ENCODE assay signal across 9 mouse cellular contexts in the genomic region with DNA sequence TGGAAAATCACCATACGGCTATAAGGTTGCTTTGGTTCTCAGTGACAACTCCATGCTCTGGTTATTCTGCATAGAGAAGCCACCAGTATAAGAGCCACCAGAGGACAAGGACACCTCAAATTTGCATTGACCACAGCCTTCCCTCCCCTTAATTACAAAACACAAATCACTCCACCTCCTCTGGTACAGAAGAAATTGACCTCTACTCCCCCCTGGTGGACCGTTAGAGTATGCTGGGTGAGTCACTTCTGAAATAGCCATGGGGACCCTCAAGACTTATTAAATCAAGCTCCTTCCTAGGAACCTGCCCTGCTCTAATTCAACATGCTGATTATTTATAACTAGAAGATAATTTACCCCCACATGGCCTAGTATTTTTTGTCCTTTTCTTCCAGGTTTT.
DNase-seq lines count a peak whose midpoint lies in the region; ATAC-seq and TF ChIP-seq lines count a peak whose summit lies in the region.
"Had no signal": no experiment of that assay in that cellular context is flagged by ENCODE, and none has a peak within 500 bp of the region (broad histone marks: within the 10 kb centered on the region; RNA-seq: fewer than 3 reads in every experiment).

No protein-coding gene starts in this region.

- H3K36me3 ChIP-seq in CH12.LX (replicated peaks in 1 of 2; ENCODE audit: control insufficient read depth in 1 of 2, insufficient read depth in 1 of 2, low read length in 1 of 2) = no peaks in the 10 kb centered on the region
- no peaks in the 10 kb centered on the region for H3K36me3 ChIP-seq in embryonic facial prominence, embryonic 14.5 days (ENCODE audit: control insufficient read depth, insufficient read depth, low read length)
- H3K36me3 ChIP-seq: embryonic facial prominence, embryonic 13.5 days; limb, embryonic 12.5 days had no signal

- no peaks in the 10 kb centered on the region for H3K79me2 ChIP-seq in CH12.LX (replicated peaks; ENCODE audit: control insufficient read depth, extremely low read depth, insufficient read depth, poor library complexity, severe bottlenecking)

- no peak for ATAC-seq in embryonic facial prominence, embryonic 14.5 days (ENCODE audit: low read depth)

- TF ChIP-seq CTCF in CH12.LX (conservative IDR thresholded peaks at IDR 0.05 in 1 of 2, IDR thresholded peaks at IDR 0.05 in 1 of 2; ENCODE audit: low read depth in 2 of 2, low read length in 2 of 2) = peak; percentile 50 to 75; a peak in 3 of 4 replicates

- peak; percentile 70 for TF ChIP-seq RAD21 in CH12.LX (IDR thresholded peaks at IDR 0.05; ENCODE audit: low read depth, low read length)

- TF ChIP-seq EP300 in CH12.LX (IDR thresholded peaks at IDR 0.05; ENCODE audit: low read length) = 0 out of 2 replicates have a peak, but pooled peaks have one; percentile 25

- no peaks in the 10 kb centered on the region for H3K27me3 ChIP-seq in CH12.LX (replicated peaks)
- no peaks in the 10 kb centered on the region for H3K27me3 ChIP-seq in embryonic facial prominence, embryonic 14.5 days (replicated peaks; ENCODE audit: control insufficient read depth, insufficient read depth, low read length)

- H3K27ac ChIP-seq in CH12.LX (ENCODE audit: insufficient read depth, low read depth) = no peak overlapping the region
- no peak overlapping the region for H3K27ac ChIP-seq in embryonic facial prominence, embryonic 14.5 days (replicated peaks; ENCODE audit: low read depth, low read length)
- H3K27ac ChIP-seq: embryonic facial prominence, embryonic 13.5 days; limb, embryonic 12.5 days had no signal

- in situ Hi-C loops in CH12.LX (cut with MboI; ENCODE audit: low pct_ligation_motif_present, low pct_unique_long_range_greater_than_20kb, low sequenced_read_pairs) = no loop called here

- DNase-seq in kidney, postnatal 10 days = peak; percentile 26
- no peak for DNase-seq in kidney, adult 11 months
- DNase-seq in 416B (ENCODE audit: low read depth) (peak; percentile 53), CH12.LX (ENCODE audit: extremely low read depth) (peak; percentile 88)
- peak; percentile 39 for DNase-seq in embryonic facial prominence, embryonic 14.5 days (ENCODE audit: low spot score)
- no peak for DNase-seq in spleen, postnatal 14 days (ENCODE audit: low spot score in 2 of 2)
- no peak for DNase-seq in urinary bladder, postnatal 25 days (ENCODE audit: low spot score)

- no peaks in the 10 kb centered on the region for H3K9me3 ChIP-seq in CH12.LX (replicated peaks; ENCODE audit: low read length)
- H3K9me3 ChIP-seq in embryonic facial prominence, embryonic 14.5 days (ENCODE audit: control insufficient read depth, low read length) = no peaks in the 10 kb centered on the region
- H3K9me3 ChIP-seq: embryonic facial prominence, embryonic 13.5 days; limb, embryonic 12.5 days had no signal

- 43% methylated on average over 2 of the region's 2 CpGs for WGBS in embryonic facial prominence, embryonic 14.5 days

- H3K4me3 ChIP-seq in CH12.LX (replicated peaks in 1 of 3; ENCODE audit: low read depth in 2 of 3, low read length in 2 of 3, poor library complexity in 1 of 3) = no peak overlapping the region
- H3K4me3 ChIP-seq in embryonic facial prominence, embryonic 14.5 days (ENCODE audit: low read depth, low read length) = no peak overlapping the region
- H3K4me3 ChIP-seq: embryonic facial prominence, embryonic 13.5 days; limb, embryonic 12.5 days had no signal

- peaks cover 0 to 19% of the 10 kb centered on the region in 2 experiments; a peak in 2 of 4 replicates for H3K4me1 ChIP-seq in CH12.LX (ENCODE audit: control insufficient read depth in 1 of 2, insufficient read depth in 2 of 2)
- H3K4me1 ChIP-seq in embryonic facial prominence, embryonic 14.5 days (ENCODE audit: control insufficient read depth, insufficient read depth, low read length) = no peaks in the 10 kb centered on the region
- H3K4me1 ChIP-seq: limb, embryonic 12.5 days had no signal

- dilution Hi-C loops in CH12.LX (cut with MboI; ENCODE audit: extremely low pct_ligation_motif_present, extremely low pct_unique_long_range_greater_than_20kb, low sequenced_read_pairs) = no loop called here

- no peak overlapping the region for H3K9ac ChIP-seq in CH12.LX (ENCODE audit: insufficient read depth, low read depth)
- no peak overlapping the region for H3K9ac ChIP-seq in embryonic facial prominence, embryonic 14.5 days (ENCODE audit: low read depth, low read length)
- H3K9ac ChIP-seq: embryonic facial prominence, embryonic 13.5 days; limb, embryonic 12.5 days had no signal

- peak overlapping the region; percentile 62; the same call in 1 of the 2 replicates for H3K4me2 ChIP-seq in CH12.LX (ENCODE audit: insufficient read depth, low read depth, poor library complexity, severe bottlenecking)
- H3K4me2 ChIP-seq in embryonic facial prominence, embryonic 14.5 days (ENCODE audit: low read depth, low read length) = no peak overlapping the region
- H3K4me2 ChIP-seq: embryonic facial prominence, embryonic 13.5 days; limb, embryonic 12.5 days had no signal

- TF ChIP-seq POLR2A in CH12.LX (IDR thresholded peaks at IDR 0.05; ENCODE audit: low read depth, low read length) = no peak

TF ChIP-seq in CH12.LX, 34 proteins besides CTCF, POLR2A, EP300 and RAD21:
- TF ChIP-seq TCF12 (IDR thresholded peaks at IDR 0.05; ENCODE audit: low read depth, low read length) (0 out of 2 replicates have a peak, but pooled peaks have one; percentile 15), ZMIZ1 (IDR thresholded peaks at IDR 0.05; ENCODE audit: low read depth, low read length) (no peak), UBTF (IDR thresholded peaks at IDR 0.05; ENCODE audit: low read depth, low read length) (no peak), MYC (IDR thresholded peaks at IDR 0.05; ENCODE audit: low read depth, low read length) (no peak), USF1 (IDR thresholded peaks at IDR 0.05; ENCODE audit: low read depth, low read length) (no peak), ZC3H11A (IDR thresholded peaks at IDR 0.05; ENCODE audit: low read depth, low read length) (no peak; the same call in 1 of the 2 replicates), MAX (IDR thresholded peaks at IDR 0.05; ENCODE audit: low read length) (0 out of 2 replicates have a peak, but pooled peaks have one; percentile 16), POLR2AphosphoS2 (IDR thresholded peaks at IDR 0.05; ENCODE audit: low read depth, low read length) (no peak), MAZ (IDR thresholded peaks at IDR 0.05; ENCODE audit: low read depth, low read length) (no peak), JUN (IDR thresholded peaks at IDR 0.05; ENCODE audit: insufficient read depth, low read depth, low read length) (no peak), SIN3A (IDR thresholded peaks at IDR 0.05; ENCODE audit: low read length) (no peak), CHD1 (IDR thresholded peaks at IDR 0.05; ENCODE audit: low read depth, low read length) (no peak), JUND (conservative IDR thresholded peaks at IDR 0.05; ENCODE audit: low read depth, low read length) (0 out of 2 replicates have a peak, but pooled peaks have one; percentile 31), MAFK (IDR thresholded peaks at IDR 0.05; ENCODE audit: insufficient replicate concordance, low read length) (no peak), USF2 (conservative IDR thresholded peaks at IDR 0.05; ENCODE audit: low read depth, low read length) (no peak), KAT2A (IDR thresholded peaks at IDR 0.05; ENCODE audit: insufficient replicate concordance, low read length) (no peak), SMC3 (IDR thresholded peaks at IDR 0.05; ENCODE audit: low read depth, low read length) (peak; percentile 57), PAX5 (IDR thresholded peaks at IDR 0.05; ENCODE audit: low read length) (no peak), TBP (conservative IDR thresholded peaks at IDR 0.05; ENCODE audit: low read depth, low read length) (no peak), HCFC1 (IDR thresholded peaks at IDR 0.05; ENCODE audit: low read depth, low read length) (no peak), ZNF384 (IDR thresholded peaks at IDR 0.05; ENCODE audit: low read depth, low read length) (no peak), GABPA (IDR thresholded peaks at IDR 0.05; ENCODE audit: insufficient replicate concordance, low read depth, low read length) (no peak), IRF4 (IDR thresholded peaks at IDR 0.05; ENCODE audit: low read depth, low read length) (no peak), E2F4 (IDR thresholded peaks at IDR 0.05; ENCODE audit: insufficient replicate concordance, low read depth, low read length) (no peak), ELF1 (IDR thresholded peaks at IDR 0.05; ENCODE audit: low read depth, low read length) (no peak), CHD2 (IDR thresholded peaks at IDR 0.05; ENCODE audit: low read length) (no peak), BHLHE40 (IDR thresholded peaks at IDR 0.05; ENCODE audit: low read depth, low read length) (no peak), MEF2A (IDR thresholded peaks at IDR 0.05; ENCODE audit: borderline replicate concordance, low read depth, low read length) (no peak), ZKSCAN1 (IDR thresholded peaks at IDR 0.05; ENCODE audit: borderline replicate concordance, low read depth, low read length) (no peak)

Comparison
In these comparisons a context has a peak if more than half of its experiments do, and no peak if none do; other contexts are left out.
1. DNase-seq: peak in kidney, postnatal 10 days (single experiment), 416B (single experiment), CH12.LX (single experiment) and embryonic facial prominence, embryonic 14.5 days (single experiment); none in kidney, adult 11 months (single experiment), spleen, postnatal 14 days (0 of 2) and urinary bladder, postnatal 25 days (single experiment).